Mouse (Mus musculus) gastrocnemius, adult 18-20 months (tissue): ENCODE measurements around the gene a. TPM values are rescaled to one million over a fixed set of nuclear protein-coding genes. Genes with fewer than 3 reads are reported as not detected.
"Not testable (repeated sequence)": the region's sequence is repeated elsewhere in the genome, so short reads cannot be mapped to it uniquely, and the experiment has no call there.

Source experiments
- DNase-seq: peaks from one replicate; pipeline ENCODE4 v3.0.0; 2021; ENCODE audit warnings: low spot score
- total RNA-seq, 2 experiments: library from RNA; stranded (reverse); gene quantifications; 2 replicates each; pipeline ENCODE4 v1.2.3; 2021

Gene a
- total RNA-seq, 2 experiments from 2014 or later = not detected

DNA sequence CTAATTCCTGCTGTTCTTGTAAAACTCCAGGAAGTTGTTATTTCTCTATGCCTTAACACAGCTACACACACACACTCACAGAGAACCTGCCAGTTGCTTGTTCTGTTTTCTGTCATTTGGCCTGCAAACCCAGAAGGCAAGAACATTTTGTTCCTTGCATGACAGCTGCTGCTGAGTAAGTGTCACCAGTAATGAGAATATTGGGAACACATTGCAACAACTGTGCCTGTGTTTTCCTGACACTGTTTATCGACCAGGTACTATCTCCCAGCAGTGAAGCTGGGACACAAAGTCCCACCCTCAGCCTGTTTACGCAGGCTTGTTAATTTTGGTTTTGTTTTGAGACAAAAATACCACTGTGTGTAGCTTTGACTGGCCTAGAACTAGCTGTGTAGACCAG is 261.5 kb downstream of the a start:
- peak; percentile 24 for DNase-seq

- DNase-seq = not testable (repeated sequence)
Observed at GRCm38 (mm10) chr2:155053512-155053911, 262.3 kb downstream of the a start.

DNA sequence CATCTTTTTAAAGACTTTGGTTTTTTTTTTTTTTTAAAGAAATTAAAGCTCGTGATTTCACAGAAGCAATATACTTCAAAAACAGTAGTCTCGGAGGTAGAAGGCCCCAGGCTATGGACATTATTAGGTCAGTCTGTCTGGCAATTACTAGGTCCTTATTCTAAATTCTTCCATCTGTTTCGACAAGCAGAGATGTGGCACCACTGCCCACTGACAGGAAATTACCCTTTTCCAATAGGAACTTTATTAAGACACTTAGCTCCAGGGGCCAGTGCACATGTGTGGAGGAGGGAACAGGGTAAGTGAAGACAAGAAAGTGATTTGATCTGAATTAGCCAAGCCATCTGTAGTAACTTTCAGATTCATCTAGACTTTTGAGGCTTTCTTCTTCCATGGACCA is 263.5 kb downstream of the a start:
- DNase-seq = no peak

- no peak for DNase-seq
Observed at GRCm38 (mm10) chr2:155056076-155056578, 264.9 kb downstream of the a start.

DNA sequence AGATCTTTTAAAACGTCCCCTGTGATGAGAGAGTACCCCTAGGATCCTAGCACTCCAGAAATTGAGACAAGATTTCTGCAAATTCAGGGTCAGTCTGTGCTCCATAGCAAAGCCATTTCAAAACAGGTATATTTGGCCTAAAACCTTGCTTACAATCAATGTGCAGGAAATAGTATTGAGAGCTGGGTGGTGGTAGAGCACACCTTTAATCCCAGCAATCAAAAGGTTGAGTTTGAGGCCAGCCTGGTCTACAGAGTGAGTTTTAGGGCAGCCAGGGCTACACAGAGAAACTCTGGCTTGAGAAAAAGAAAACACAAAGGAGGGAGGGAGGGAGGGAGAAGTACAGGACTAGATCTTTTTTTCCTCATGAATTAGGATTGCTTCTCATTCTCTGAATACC is 266.2 kb downstream of the a start:
- DNase-seq = no peak

- DNase-seq = no peak
Observed at GRCm38 (mm10) chr2:155071027-155071426, 279.8 kb downstream of the a start.

DNA sequence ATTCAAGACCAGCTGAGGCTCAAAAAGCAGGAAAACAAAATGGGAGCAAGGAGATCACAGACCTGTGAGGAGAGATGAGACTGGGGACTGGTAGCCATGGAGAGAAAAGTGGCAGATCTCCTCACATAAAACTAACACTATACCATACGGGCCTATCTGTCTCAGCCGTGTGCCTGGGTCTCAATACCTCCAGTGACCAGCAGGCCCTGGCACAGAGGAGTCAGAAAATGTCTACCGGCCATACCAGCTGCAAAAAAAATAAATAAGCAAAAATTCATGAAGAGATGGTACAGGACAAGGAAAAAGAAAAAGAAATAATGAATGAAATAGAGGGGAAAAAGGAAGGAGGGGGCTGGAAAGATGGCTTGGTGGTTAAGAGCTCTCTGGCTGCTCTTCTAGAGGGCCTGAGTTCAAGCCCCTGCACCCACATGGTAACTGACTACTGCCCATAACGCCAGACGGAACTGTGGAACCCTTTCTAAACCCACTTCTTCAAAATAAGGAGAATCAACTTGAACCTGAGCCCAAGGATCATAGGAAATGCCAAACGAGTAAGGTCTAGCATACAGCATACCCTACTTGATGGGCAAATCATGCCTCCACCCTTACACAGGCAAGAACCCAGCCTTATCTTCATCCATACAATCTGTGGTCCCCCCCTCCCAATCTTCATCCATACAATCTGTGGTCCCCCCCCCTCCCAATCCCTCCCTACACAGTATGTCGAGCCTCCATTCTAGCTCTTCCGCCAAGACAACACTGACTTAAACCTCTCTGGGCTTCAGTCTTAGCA is 281.3 kb downstream of the a start:
- DNase-seq = no peak

GRCm38 (mm10) chr2:155073347-155073746 is 282.1 kb downstream of the a start:
- DNase-seq = no peak

- DNase-seq = peak; percentile 86
Observed at GRCm38 (mm10) chr2:155073978-155074765, 283.0 kb downstream of the a start, which contains the start of gene Ahcy. Gene Ahcy, minus strand, starts transcription at chr2:155074497.

- DNase-seq = peak; percentile 12
Observed at GRCm38 (mm10) chr2:155074766-155075330, 283.6 kb downstream of the a start.

DNA sequence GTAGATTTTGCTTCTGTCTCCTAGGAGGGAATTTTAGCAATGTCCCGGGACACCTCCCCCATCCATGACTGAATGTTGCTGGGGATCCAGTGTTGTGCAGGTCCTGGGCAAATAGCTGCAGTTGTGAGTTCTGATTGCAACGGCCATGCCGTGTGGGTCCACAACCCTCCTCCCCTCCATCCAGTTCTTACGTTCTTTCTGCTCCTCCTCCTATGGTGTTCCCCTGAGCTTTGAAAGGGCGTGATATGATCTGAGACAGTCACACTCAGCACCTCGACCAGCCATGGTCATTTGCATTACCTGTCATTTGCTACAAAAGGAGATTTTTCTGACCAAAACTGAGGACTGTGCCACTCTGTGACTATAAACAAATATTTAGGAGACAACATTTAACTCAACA is 284.4 kb downstream of the a start:
- no peak for DNase-seq

GRCm38 (mm10) chr2:155079500-155080178 is 288.4 kb downstream of the a start:
- DNase-seq = no peak

GRCm38 (mm10) chr2:155080179-155080530 is 289.0 kb downstream of the a start:
- no peak for DNase-seq

DNA sequence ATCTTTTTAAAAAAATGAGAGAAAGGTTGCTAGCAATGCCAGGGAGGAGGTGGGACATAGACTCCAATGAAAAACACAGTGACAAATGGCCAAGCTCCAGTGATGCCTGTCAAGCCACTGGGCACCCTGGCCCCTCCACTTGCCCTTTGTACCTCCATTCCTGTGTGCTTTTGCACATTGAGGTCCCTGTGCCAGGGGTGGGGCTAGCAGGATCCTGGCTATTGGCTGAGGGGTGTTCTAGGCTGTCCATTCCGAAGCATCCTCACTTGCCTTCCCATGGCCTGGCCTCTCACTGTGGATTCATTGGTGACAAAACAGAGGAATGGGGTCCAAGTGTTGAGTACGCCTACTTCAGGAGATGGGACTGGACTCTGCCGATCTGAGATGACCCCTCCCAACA is 289.9 kb downstream of the a start:
- no peak for DNase-seq

GRCm38 (mm10) chr2:155082121-155082803 is 291.1 kb downstream of the a start:
- DNase-seq = peak; percentile 56

DNA sequence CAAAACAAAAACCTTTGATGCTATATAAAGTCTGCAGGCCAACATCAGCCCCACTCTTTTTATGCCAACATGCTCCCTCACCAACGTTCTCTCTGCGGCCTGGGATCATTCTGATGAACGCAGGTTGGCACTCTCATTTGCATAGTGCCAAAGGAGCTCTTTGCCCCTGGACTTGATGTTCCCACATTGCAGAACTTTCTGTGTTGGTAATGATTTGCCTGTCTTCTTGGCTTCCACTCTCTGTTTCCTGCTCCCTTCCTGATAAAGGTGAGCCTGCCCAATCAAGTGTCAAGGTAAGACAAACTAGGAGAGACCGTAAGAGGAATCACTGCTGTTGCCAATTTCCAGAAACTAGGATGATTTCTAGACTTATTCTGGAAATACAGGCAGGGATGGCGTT is 293.3 kb downstream of the a start:
- no peak for DNase-seq

DNA sequence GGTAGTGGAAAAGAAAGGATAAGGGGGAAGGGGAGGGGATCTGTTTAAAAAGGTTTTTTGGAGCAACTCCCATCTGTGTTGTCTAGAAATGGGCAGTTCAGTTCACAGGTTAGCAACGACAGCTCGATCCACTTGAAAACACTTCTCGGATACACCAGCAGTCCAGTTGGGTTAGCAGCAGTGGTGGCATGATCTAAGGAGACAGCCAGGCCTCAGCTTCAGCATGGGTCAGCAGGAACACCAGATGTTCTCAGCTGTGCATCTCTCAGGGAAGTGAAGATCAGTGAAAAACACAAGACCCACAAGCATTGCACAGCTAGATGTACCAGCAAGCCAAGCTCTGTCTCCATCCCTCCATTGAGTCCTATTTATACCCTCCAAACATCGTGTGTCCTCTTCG is 295.1 kb downstream of the a start:
- DNase-seq = no peak

- DNase-seq = no peak
Observed at GRCm38 (mm10) chr2:155088264-155088663, 297.1 kb downstream of the a start.

GRCm38 (mm10) chr2:155090909-155091742 is 299.9 kb downstream of the a start:
- DNase-seq = no peak

- DNase-seq = no peak
Observed at GRCm38 (mm10) chr2:155091743-155092075, 300.5 kb downstream of the a start.
